Mouse (Mus musculus): Measurements from ENCODE around the gene Raver1. TPM values are rescaled to one million over a fixed set of nuclear protein-coding genes. Genes with fewer than 3 reads are reported as not detected.

Gene Raver1
- polyA plus RNA-seq (2015; fragmentation: Nextera tagmentation; extraction: Ambion mirVana) = 62.0 and 65.4 TPM in 2 replicates

DNA sequence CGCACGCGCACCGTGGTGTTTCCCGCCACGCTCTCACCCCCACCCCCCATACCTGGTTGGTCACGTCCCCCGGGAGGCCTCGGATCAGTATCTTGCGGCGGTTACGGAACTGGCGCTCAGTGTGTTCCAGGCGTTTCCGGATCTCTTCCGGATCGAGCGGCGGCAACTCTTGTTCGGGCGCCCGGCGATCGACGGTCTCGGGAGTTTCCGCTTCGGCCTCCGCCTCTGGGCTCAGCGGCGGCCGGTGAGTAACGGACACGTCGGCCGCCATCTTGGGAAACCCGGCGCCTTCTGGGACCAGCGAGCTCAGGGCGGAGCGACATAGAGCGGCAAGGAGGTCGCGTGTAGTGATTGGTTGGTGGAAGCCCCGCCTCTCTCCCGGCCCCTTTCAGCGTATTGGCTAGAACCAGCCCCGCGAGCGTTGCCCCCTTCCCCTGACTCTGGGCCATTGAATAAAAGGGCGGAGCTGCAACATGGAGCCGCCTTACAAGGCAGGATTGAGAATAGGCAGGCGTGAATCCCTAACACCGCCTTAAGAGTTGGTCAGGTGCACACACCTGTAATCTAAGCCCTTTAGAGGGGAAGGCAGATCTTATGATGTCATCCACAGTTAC lies at the start of gene Raver1, which contains the start of gene Gm38431:
Raver1 (minus strand) TSS at position 302 of the 614 bp plus-strand sequence.
Gm38431 (minus strand) TSS at position 291 of the 614 bp plus-strand sequence.
- under 1% methylated on average over 54 of the region's 54 CpGs for WGBS
- peak within 1 kb of the TSS; percentile 71 for H3K4me3 ChIP-seq
- peak within 1 kb of the TSS; percentile 91 for H3K27ac ChIP-seq
- H3K9ac ChIP-seq = peak within 1 kb of the TSS; percentile 81
- H3K4me2 ChIP-seq = peak within 1 kb of the TSS; percentile 85
- peaks cover 23% of the 10 kb centered on the region for H3K4me1 ChIP-seq
- ATAC-seq (ENCODE audit: borderline replicate concordance, extremely low read depth, low FRiP score, low TSS enrichment) = peak; percentile 100
- peaks cover 36% of the 10 kb centered on the region for H3K36me3 ChIP-seq
- no peaks in the 10 kb centered on the region for H3K27me3 ChIP-seq
- no peaks in the 10 kb centered on the region for H3K9me3 ChIP-seq

GRCm38 (mm10) chr9:21138386-21138785 lies 46.6 kb upstream of the Raver1 start:
- Histone ChIP-seq H3K4me3 (no peak overlapping the region), H3K9me3 (no peaks in the 10 kb centered on the region), H3K36me3 (peaks cover 61% of the 10 kb centered on the region), H3K4me2 (no peak overlapping the region), H3K27ac (no peak overlapping the region), H3K9ac (no peak overlapping the region), H3K27me3 (no peaks in the 10 kb centered on the region), H3K4me1 (0 out of 2 replicates have a peak, but pooled peaks cover 7% of the 10 kb centered on the region)
- 66% methylated on average over 4 of the region's 4 CpGs for WGBS
- no peak for ATAC-seq (ENCODE audit: borderline replicate concordance, extremely low read depth, low FRiP score, low TSS enrichment)

- WGBS = 44% methylated on average over 3 of the region's 3 CpGs
- Histone ChIP-seq H3K27me3 (no peaks in the 10 kb centered on the region), H3K36me3 (peaks cover 49% of the 10 kb centered on the region), H3K9ac (no peak overlapping the region), H3K4me3 (no peak overlapping the region), H3K9me3 (no peaks in the 10 kb centered on the region), H3K27ac (no peak overlapping the region), H3K4me2 (no peak overlapping the region), H3K4me1 (0 out of 2 replicates have a peak, but pooled peaks cover 7% of the 10 kb centered on the region)
- ATAC-seq (ENCODE audit: borderline replicate concordance, extremely low read depth, low FRiP score, low TSS enrichment) = no peak
These were observed 45.4 kb upstream of the Raver1 start for GRCm38 (mm10) chr9:21137229-21137628.

DNA sequence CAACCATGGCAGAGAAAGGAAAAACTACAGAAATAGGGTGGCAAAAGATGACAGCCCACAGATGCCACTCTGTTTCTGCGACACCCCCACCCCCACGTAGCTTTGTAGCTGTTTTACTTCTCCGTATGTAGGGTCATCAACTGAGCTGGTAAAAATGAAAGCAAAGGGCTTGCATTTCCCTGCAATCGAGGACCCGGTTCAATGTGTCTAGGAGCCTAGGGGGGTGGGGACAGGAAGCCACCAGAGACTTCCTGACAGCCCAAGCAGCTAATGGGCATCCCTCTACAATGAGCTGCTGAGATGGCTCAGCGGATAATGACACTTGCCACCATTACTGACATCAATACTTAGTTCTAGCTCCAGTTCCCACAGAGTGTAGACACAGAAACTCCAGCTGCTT lies 44.6 kb upstream of the Raver1 start:
- Histone ChIP-seq H3K27me3 (no peaks in the 10 kb centered on the region), H3K4me3 (no peak overlapping the region), H3K9ac (no peak overlapping the region), H3K4me2 (no peak overlapping the region), H3K9me3 (no peaks in the 10 kb centered on the region), H3K27ac (no peak overlapping the region), H3K36me3 (peaks cover 41% of the 10 kb centered on the region), H3K4me1 (0 out of 2 replicates have a peak, but pooled peaks cover 7% of the 10 kb centered on the region)
- ATAC-seq (ENCODE audit: borderline replicate concordance, extremely low read depth, low FRiP score, low TSS enrichment) = no peak
- 68% methylated on average over 6 of the region's 6 CpGs for WGBS

DNA sequence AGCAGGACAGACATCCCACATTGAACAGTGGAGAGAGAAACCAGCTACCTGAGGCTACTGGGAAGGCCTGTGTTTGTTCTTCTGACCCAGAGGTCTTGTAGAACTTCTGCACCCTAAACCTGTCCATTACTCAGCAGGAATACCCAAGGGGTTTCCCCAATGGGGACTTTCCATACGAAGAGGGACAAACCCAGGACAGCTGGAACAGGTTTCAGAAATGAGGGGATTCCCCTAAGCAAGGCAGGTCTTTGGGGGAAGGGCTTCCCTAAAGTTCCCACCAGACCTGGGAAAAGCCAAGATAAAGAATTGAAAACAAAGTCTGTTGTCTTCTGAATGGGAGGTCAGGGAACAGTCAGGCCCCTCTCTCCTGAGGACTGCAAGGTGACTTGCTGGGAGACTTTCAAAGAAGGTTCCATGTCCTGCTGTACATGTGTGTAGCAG lies 44.2 kb upstream of the Raver1 start:
- no peak overlapping the region for H3K4me2 ChIP-seq
- no peak overlapping the region for H3K4me3 ChIP-seq
- no peak overlapping the region for H3K27ac ChIP-seq
- H3K4me1 ChIP-seq = 0 out of 2 replicates have a peak, but pooled peaks cover 7% of the 10 kb centered on the region
- whole genome bisulfite sequencing = 44% methylated on average over 1 of the region's 1 CpGs
- peaks cover 37% of the 10 kb centered on the region for H3K36me3 ChIP-seq
- no peaks in the 10 kb centered on the region for H3K9me3 ChIP-seq
- no peaks in the 10 kb centered on the region for H3K27me3 ChIP-seq
- ATAC-seq (ENCODE audit: borderline replicate concordance, extremely low read depth, low FRiP score, low TSS enrichment) = no peak
- H3K9ac ChIP-seq = no peak overlapping the region

- peaks cover 9% of the 10 kb centered on the region for H3K4me1 ChIP-seq
- no peak for ATAC-seq (ENCODE audit: borderline replicate concordance, extremely low read depth, low FRiP score, low TSS enrichment)
- H3K9ac ChIP-seq = no peak overlapping the region
- no peaks in the 10 kb centered on the region for H3K9me3 ChIP-seq
- H3K27me3 ChIP-seq = no peaks in the 10 kb centered on the region
- peaks cover 31% of the 10 kb centered on the region for H3K36me3 ChIP-seq
- no peak overlapping the region for H3K4me2 ChIP-seq
- no peak overlapping the region for H3K4me3 ChIP-seq
- 0 out of 2 replicates have a peak overlapping the region, but pooled peaks have one; percentile 4 for H3K27ac ChIP-seq
- WGBS = 64% methylated on average over 4 of the region's 4 CpGs
These were observed 43.6 kb upstream of the Raver1 start for GRCm38 (mm10) chr9:21135329-21135890.

DNA sequence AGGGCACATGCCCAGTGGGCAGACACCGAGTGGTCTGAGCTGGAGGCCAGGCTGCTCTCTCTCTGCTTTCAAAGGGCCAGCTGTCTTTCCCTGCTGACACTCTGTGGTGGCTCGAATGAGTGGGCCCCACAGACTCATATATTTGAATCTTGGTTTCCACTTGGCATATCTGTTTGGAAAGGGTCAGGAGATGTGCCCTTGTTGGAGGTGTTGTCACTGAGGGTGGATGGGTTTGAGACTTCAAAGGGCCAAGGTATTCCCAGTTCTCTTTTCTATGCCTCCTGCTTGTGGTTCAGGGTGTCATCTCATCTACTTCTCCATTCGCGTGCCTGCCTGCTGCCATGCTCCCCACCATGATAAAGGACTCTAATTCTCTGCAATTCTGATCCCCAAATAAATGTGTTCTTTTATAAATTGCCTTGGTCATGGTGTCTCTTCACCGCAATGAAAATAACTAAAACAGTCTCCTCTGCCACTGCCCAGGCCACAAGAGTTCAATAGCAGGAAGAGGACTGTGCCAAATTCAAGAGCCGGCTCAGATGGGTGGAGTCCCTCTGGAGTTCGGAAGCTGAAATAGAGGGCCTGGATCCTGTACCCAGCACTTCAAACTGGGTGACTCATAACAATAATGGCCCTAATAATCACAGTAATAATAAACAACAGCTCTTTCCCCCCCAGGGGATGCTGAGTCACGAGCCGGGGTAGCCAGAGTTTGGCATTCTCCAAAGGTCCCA lies 43.0 kb upstream of the Raver1 start:
- Histone ChIP-seq H3K4me1 (peaks cover 14% of the 10 kb centered on the region), H3K9me3 (no peaks in the 10 kb centered on the region), H3K4me3 (no peak overlapping the region), H3K36me3 (peaks cover 25% of the 10 kb centered on the region), H3K27ac (0 out of 2 replicates have a peak overlapping the region, but pooled peaks have one; percentile 4), H3K27me3 (no peaks in the 10 kb centered on the region), H3K9ac (no peak overlapping the region), H3K4me2 (no peak overlapping the region)
- ATAC-seq (ENCODE audit: borderline replicate concordance, extremely low read depth, low FRiP score, low TSS enrichment) = no peak
- WGBS = 53% methylated on average over 9 of the region's 9 CpGs

- ATAC-seq (ENCODE audit: borderline replicate concordance, extremely low read depth, low FRiP score, low TSS enrichment) = no peak
- no peak overlapping the region for H3K9ac ChIP-seq
- 80% methylated on average over 9 of the region's 9 CpGs for WGBS
These were observed 41.4 kb upstream of the Raver1 start for GRCm38 (mm10) chr9:21133064-21133707.

DNA sequence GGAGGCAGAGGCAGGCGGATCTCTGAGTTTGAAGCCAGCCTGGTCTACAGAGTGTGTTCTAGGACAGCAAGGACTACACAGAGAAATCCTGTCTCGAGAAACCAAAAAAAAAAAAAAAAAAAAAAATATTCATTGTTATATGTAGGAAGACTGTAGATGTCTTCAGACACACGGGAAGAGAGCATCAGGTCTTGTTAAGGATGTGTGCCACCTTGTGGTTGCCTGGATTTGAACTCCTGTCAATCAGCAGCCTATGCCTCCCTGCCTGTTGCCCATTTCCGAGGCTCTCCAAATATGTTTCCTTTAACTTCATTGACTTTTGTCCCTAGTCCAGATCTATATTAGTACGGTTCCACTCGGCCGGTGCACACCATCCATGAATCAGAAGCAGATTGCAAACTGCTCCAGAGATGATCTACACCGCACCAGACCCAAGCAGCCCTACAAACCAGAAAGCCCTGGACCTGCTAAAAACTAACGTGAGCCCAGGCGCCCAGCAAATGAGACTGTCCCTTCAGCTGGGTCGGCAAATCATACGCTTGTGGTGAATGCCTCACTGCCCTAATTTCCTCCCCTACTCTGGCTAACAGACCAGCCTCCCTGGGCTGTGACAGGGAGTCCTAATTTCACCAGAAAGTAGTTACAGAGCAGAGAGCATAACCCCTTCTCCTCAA lies 40.4 kb upstream of the Raver1 start:
- no peaks in the 10 kb centered on the region for H3K9me3 ChIP-seq
- no peak overlapping the region for H3K27ac ChIP-seq
- peaks cover 14% of the 10 kb centered on the region for H3K4me1 ChIP-seq
- H3K36me3 ChIP-seq = peaks cover 7% of the 10 kb centered on the region; the same call in 1 of the 2 replicates
- WGBS = 81% methylated on average over 12 of the region's 12 CpGs
- no peak overlapping the region for H3K4me3 ChIP-seq
- no peak overlapping the region for H3K9ac ChIP-seq
- no peaks in the 10 kb centered on the region for H3K27me3 ChIP-seq
- ATAC-seq (ENCODE audit: borderline replicate concordance, extremely low read depth, low FRiP score, low TSS enrichment) = no peak
- H3K4me2 ChIP-seq = no peak overlapping the region

More at GRCm38 (mm10) chr9:21133064-21133707, 41.4 kb upstream of the Raver1 start:
- Histone ChIP-seq H3K27me3 (no peaks in the 10 kb centered on the region), H3K4me2 (no peak overlapping the region), H3K36me3 (peaks cover 11% of the 10 kb centered on the region), H3K27ac (no peak overlapping the region), H3K4me3 (no peak overlapping the region), H3K4me1 (peaks cover 14% of the 10 kb centered on the region), H3K9me3 (no peaks in the 10 kb centered on the region)

GRCm38 (mm10) chr9:21131059-21131956 lies 39.5 kb upstream of the Raver1 start, which contains the start of gene Tyk2:
Gene Tyk2, minus strand, starts transcription at chr9:21131243.
- peak; percentile 98 for ATAC-seq (ENCODE audit: borderline replicate concordance, extremely low read depth, low FRiP score, low TSS enrichment)
- Histone ChIP-seq H3K4me2 (peak within 1 kb of the TSS; percentile 64), H3K4me1 (peaks cover 14% of the 10 kb centered on the region), H3K27ac (peak within 1 kb of the TSS; percentile 53), H3K9ac (peak within 1 kb of the TSS; percentile 58), H3K36me3 (peaks cover 15% of the 10 kb centered on the region; the same call in 1 of the 2 replicates), H3K4me3 (peak within 1 kb of the TSS; percentile 71), H3K27me3 (no peaks in the 10 kb centered on the region), H3K9me3 (no peaks in the 10 kb centered on the region)
- 5% methylated on average over 37 of the region's 37 CpGs for WGBS
